Mouse (Mus musculus) cerebellum, adult 2 months (tissue): Measurements from ENCODE around the gene Hivep2.

ENCODE experiments used
- CTCF ChIP-seq: fragments of 200-500 bp; IDR thresholded peaks from 2 replicates; pipeline ENCODE4 v1.5.1; 2011; ENCODE audit warnings: low read depth, mild to moderate bottlenecking, control low read depth, low read length, moderate library complexity, borderline replicate concordance; ENCODE audit not compliant: insufficient read depth
- POLR2A ChIP-seq: fragments of 200-500 bp; IDR thresholded peaks from 2 replicates; pipeline ENCODE4 v1.6.1; 2011; ENCODE audit warnings: low read length, control low read depth, borderline replicate concordance; ENCODE audit not compliant: insufficient read depth

DNA sequence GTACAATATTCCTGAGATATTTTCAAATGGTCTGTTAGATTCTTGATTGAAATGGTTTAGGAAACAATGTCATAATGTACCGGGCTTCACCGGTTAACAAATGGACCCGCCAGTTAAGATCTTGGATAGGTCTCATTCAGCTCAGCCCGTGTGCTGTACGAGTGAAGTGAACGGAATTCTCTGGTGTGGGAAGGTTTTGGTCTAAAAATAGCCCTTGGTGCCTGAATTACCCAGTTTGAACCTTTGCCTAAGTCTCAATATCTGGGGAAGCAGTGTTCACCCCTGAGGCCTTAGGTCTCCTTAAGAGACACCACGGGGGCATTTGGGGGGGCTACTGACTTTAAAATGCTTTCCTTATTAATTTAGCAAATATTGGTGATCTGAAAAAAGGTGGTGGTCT is 8.6 kb downstream of the Hivep2 start:
- no peak for TF ChIP-seq POLR2A
- TF ChIP-seq CTCF, result no peak
